Mouse (Mus musculus) neural tube, embryonic 15.5 days (tissue): ENCODE measurements around the gene Ptprz1. TPM values are rescaled to one million over a fixed set of nuclear protein-coding genes. Genes with fewer than 3 reads are reported as not detected.
A peak's percentile ranks its signal among the peaks of the same experiment; 100 is the strongest.

Experiments used
- ATAC-seq: fragments of 200-750 bp; cut with Nextera tagmentation; 2 replicates; pipeline ENCODE4 v1.8.0; 2017; ENCODE audit warnings: mild to moderate bottlenecking, moderate TSS enrichment, moderate library complexity; ENCODE audit not compliant: low FRiP score
- H3K27ac ChIP-seq: fragments of 300-500 bp; sonication (generic); replicated peaks from 2 replicates; pipeline ENCODE4 v1.5.1; 2015; ENCODE audit warnings: mild to moderate bottlenecking, inconsistent platforms
- H3K27me3 ChIP-seq: fragments of 300-500 bp; sonication (generic); replicated peaks from 2 replicates; pipeline ENCODE4 v1.6.1; 2015; ENCODE audit warnings: inconsistent platforms
- H3K36me3 ChIP-seq: fragments of 300-500 bp; sonication (generic); 2 replicates; pipeline ENCODE4 v1.6.1; 2015; ENCODE audit warnings: inconsistent platforms
- H3K4me1 ChIP-seq: fragments of 300-500 bp; sonication (generic); 2 replicates; pipeline ENCODE4 v1.6.1; 2015; ENCODE audit warnings: inconsistent platforms
- H3K4me2 ChIP-seq: fragments of 300-500 bp; sonication (generic); 2 replicates; pipeline ENCODE4 v1.6.1; 2015; ENCODE audit warnings: inconsistent platforms, mild to moderate bottlenecking, moderate library complexity
- H3K4me3 ChIP-seq: fragments of 300-500 bp; sonication (generic); replicated peaks from 2 replicates; pipeline ENCODE4 v1.5.1; 2015; ENCODE audit warnings: mild to moderate bottlenecking, inconsistent platforms
- H3K9ac ChIP-seq: fragments of 300-500 bp; sonication (generic); replicated peaks from 2 replicates; pipeline ENCODE4 v1.6.1; 2015; ENCODE audit warnings: mild to moderate bottlenecking, inconsistent platforms
- H3K9me3 ChIP-seq: fragments of 300-500 bp; sonication (generic); replicated peaks from 2 replicates; pipeline ENCODE4 v1.6.1; 2016; ENCODE audit warnings: inconsistent platforms
- WGBS: fragments of 180-500 bp; shearing (Covaris S2); methylation state at CpG from one replicate; pipeline ENCODE4 v1.1.7; 2015; ENCODE audit warnings: mixed read lengths; 5-methylcytosine and 5-hydroxymethylcytosine counted together
- polyA plus RNA-seq: library from polyadenylated mRNA; unstranded; fragments of >200 nt; fragmentation: Nextera tagmentation; extraction: Ambion mirVana; gene quantifications from 2 replicates; pipeline ENCODE4 v1.2.1, GENCODE M21; 2015

The Ptprz1 gene
- polyA plus RNA-seq, 1 experiment from 2014 or later = 47.4 TPM

DNA sequence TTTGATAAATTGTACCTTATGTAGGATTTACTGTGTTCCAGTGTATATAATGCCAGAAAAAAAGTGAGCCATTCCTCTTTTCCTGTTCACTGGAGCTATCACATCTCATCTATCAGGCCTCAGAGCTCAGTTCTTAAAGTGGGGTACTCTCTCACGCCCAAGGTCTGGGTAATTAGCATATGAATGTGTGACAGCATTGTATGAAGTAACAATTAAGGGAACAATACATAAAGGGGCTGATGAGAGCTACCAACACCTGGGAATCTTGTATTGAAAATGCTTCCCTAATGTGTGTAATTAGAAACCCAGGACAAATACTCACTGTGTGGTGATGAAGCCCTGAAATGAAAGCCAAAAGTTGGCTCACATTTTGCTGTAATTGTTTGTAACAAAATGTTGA lies 47.6 kb downstream of the Ptprz1 start:
- Histone ChIP-seq H3K4me3 (no peak overlapping the region), H3K27ac (0 out of 2 replicates have a peak overlapping the region, but pooled peaks have one; percentile 13), H3K9ac (no peak overlapping the region), H3K4me1 (no peaks in the 10 kb centered on the region), H3K27me3 (no peaks in the 10 kb centered on the region), H3K9me3 (no peaks in the 10 kb centered on the region), H3K4me2 (no peak overlapping the region), H3K36me3 (no peaks in the 10 kb centered on the region)
- no peak for ATAC-seq
- 18% methylated on average over 1 of the region's 1 CpGs for WGBS

DNA sequence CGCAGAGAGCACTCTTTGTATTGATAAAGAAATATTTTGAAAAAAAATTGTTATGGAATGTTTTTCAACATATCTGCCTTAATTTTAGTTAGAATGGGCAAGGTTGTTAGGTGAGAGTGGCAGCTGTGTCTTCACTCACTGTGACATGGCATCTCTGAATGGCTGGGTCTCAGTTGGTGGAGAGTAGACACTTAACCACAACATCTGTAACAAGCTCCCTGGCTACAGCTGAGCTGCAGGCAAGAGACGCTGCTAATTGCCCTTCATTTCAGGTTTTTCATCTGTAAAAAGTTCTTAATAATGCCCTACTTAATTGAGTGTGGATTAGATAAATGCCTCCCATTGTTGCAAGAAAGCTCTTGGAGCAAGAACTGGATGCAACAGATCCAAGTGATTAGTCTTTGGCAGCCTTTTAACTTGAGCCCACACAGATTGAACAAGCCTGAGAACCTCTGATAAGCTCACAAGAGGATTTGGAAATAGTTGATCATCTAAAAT lies 57.5 kb downstream of the Ptprz1 start:
- no peak for ATAC-seq
- Histone ChIP-seq H3K9me3 (no peaks in the 10 kb centered on the region), H3K4me1 (peaks cover 7% of the 10 kb centered on the region), H3K4me2 (no peak overlapping the region), H3K36me3 (no peaks in the 10 kb centered on the region), H3K4me3 (no peak overlapping the region), H3K27ac (no peak overlapping the region), H3K27me3 (no peaks in the 10 kb centered on the region), H3K9ac (no peak overlapping the region)
- 58% methylated on average over 2 of the region's 2 CpGs for WGBS

DNA sequence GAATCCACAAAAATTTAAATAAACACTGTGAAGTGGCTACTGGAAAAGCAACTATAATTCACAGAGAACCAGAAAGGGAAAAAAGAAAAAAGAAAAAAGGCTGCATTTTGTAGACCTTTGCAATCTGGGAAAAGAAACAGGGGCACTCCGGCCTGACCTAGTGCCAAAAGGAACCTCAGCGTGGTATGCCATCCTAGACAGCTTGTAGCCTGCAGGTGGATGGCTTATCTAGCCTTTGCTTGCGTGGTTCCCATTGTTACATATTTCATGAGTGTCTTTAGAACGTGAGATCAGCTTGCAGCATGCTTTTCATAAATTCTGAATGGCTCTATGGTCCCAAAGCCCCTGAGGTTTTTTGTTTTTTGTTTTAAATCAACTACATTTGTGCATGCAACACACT lies 61.8 kb downstream of the Ptprz1 start:
- Histone ChIP-seq H3K27me3 (no peaks in the 10 kb centered on the region), H3K4me1 (peaks cover 10% of the 10 kb centered on the region), H3K36me3 (no peaks in the 10 kb centered on the region), H3K9me3 (no peaks in the 10 kb centered on the region), H3K27ac (no peak overlapping the region), H3K9ac (no peak overlapping the region), H3K4me2 (no peak overlapping the region), H3K4me3 (no peak overlapping the region)
- 38% methylated on average over 4 of the region's 4 CpGs for WGBS
- no peak for ATAC-seq

DNA sequence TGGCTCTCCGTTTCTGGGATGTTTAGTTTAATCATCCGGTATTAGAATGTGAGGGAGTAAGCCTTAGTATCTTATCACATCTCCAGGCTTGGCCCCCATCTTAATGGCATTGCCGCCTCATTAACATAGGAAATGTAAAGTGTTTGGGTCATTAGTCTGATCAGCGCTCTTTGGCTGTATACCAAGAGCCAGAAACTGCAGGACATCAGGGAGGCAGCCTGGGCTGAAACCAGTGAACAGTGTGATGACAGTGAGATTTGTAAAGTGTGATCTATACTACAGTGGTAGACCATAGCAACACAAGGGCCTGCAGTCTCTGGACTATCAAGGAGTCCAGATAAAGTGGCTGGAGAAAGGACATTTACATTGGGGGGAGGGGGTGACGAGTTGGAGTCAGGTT lies 62.2 kb downstream of the Ptprz1 start:
- Histone ChIP-seq H3K9ac (no peak overlapping the region), H3K4me3 (no peak overlapping the region), H3K9me3 (no peaks in the 10 kb centered on the region), H3K4me2 (no peak overlapping the region), H3K4me1 (peaks cover 10% of the 10 kb centered on the region), H3K27me3 (no peaks in the 10 kb centered on the region), H3K27ac (no peak overlapping the region), H3K36me3 (no peaks in the 10 kb centered on the region)
- 32% methylated on average over 5 of the region's 5 CpGs for WGBS
- peak; percentile 63; the same call in 1 of the 2 replicates for ATAC-seq

DNA sequence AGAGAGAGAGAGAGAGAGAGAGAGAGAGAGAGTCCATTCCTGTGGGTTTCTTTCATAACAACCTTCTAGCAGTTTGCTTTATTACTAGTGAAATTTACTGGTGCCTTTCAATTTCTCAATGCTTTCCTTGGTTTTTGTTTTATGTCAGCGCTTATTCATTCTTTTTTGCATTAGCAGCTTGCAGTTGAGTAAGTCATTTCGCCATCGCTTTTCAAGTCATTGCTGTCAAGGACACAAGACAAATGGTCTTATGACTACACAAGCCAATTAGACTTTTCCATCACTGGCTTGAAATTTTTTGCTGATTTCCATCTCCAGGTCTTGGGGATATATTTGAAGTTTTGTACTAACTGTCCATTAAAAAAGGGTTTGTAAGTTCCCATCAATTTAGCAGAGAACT lies 68.9 kb downstream of the Ptprz1 start:
- Histone ChIP-seq H3K4me2 (no peak overlapping the region), H3K27me3 (no peaks in the 10 kb centered on the region), H3K27ac (no peak overlapping the region), H3K4me1 (no peaks in the 10 kb centered on the region), H3K9me3 (no peaks in the 10 kb centered on the region), H3K36me3 (no peaks in the 10 kb centered on the region), H3K9ac (no peak overlapping the region), H3K4me3 (no peak overlapping the region)
- WGBS = 85% methylated on average over 3 of the region's 3 CpGs
- no peak for ATAC-seq

DNA sequence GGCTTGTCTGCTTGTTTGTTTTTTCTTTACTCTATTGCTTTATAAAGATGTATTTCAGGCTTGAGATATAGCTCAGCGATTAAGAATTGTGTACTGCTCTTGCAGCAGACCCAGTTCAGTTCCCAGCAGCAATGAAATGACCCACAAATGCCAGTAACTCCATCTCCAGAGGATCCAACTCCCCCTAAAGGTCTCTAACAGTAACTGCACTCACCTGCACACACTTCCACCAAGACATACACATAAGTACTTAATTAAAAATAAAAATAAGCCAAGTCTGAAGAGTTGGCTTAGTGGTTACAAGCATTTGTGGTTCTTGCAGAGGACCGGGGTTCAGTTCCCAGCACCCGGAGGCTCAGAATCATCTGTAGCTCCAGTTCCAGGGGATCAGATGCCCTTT lies 88.1 kb downstream of the Ptprz1 start:
- no peak for ATAC-seq
- Histone ChIP-seq H3K9me3 (no peaks in the 10 kb centered on the region), H3K27me3 (no peaks in the 10 kb centered on the region), H3K4me2 (no peak overlapping the region), H3K36me3 (no peaks in the 10 kb centered on the region; the same call in 1 of the 2 replicates), H3K4me3 (no peak overlapping the region), H3K27ac (no peak overlapping the region), H3K9ac (no peak overlapping the region), H3K4me1 (no peaks in the 10 kb centered on the region)
- 91% methylated on average over 3 of the region's 3 CpGs for WGBS

DNA sequence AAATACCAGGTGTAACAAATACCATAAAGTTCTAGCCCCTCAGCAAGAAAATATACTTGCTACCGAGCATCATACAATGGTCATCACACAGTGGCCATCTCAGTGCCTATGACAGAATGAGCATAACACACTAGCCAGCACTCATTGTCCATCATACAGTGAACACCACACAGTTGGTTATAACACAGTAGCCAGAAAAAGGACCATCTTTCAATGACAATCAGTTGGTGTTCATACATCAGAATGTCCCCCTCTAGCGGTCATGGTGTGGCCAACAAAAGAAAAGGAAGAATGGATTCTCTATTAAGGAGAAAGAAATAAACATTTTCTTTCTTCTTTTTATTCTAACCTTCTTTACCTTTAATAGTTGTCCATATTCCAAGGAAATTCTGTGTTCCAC lies 92.8 kb downstream of the Ptprz1 start:
- no peaks in the 10 kb centered on the region for H3K27me3 ChIP-seq
- ATAC-seq = no peak
- H3K9ac ChIP-seq = no peak overlapping the region
- H3K4me1 ChIP-seq = no peaks in the 10 kb centered on the region
- H3K27ac ChIP-seq = no peak overlapping the region
- H3K36me3 ChIP-seq = no peaks in the 10 kb centered on the region; the same call in 1 of the 2 replicates
- H3K4me2 ChIP-seq = no peak overlapping the region
- H3K9me3 ChIP-seq = no peaks in the 10 kb centered on the region
- H3K4me3 ChIP-seq = no peak overlapping the region
- WGBS = 62% methylated on average over 2 of the region's 2 CpGs

DNA sequence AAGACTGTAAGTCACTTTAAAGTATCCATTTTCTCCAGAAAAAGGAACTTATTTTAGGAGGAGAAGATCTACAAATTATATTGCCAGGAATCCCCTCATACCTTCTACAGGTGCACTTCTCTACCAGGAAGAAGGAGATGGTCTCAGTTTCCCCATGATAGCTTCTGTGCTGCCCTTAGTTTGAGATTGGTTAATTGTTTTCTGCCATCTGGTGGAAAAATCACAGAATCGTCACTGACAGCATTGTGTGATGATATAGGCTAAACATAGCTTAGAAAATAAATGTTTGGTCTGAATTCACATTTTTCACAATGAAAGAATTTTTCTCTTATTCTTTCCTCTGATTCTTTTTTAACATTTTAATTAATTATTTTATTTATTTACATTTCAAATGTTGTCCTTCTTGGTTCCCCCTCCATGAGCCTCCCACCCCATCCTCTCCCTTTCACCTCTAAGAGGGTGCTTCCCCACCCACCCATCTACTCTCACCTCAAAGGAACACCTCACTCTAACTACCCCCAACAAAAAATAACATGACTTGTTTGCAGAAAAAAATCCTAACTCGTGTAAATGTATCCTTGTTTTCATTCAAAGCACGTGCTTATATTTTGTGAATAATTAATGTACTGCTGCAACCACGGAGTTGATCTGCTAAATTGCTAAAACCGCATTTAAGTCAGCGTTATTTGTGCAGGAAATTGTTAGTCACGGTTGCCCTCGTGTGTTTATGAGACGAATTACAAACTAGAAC lies 108.6 kb downstream of the Ptprz1 start:
- no peaks in the 10 kb centered on the region for H3K27me3 ChIP-seq
- ATAC-seq = peak; percentile 80
- WGBS = 4% methylated on average over 9 of the region's 9 CpGs
- no peak overlapping the region for H3K4me3 ChIP-seq
- H3K27ac ChIP-seq = no peak overlapping the region
- peak overlapping the region; percentile 51 for H3K4me2 ChIP-seq
- peaks cover 6% of the 10 kb centered on the region for H3K36me3 ChIP-seq
- no peak overlapping the region for H3K9ac ChIP-seq
- no peaks in the 10 kb centered on the region for H3K4me1 ChIP-seq
- H3K9me3 ChIP-seq = peaks cover 6% of the 10 kb centered on the region; the same call in 1 of the 2 replicates

DNA sequence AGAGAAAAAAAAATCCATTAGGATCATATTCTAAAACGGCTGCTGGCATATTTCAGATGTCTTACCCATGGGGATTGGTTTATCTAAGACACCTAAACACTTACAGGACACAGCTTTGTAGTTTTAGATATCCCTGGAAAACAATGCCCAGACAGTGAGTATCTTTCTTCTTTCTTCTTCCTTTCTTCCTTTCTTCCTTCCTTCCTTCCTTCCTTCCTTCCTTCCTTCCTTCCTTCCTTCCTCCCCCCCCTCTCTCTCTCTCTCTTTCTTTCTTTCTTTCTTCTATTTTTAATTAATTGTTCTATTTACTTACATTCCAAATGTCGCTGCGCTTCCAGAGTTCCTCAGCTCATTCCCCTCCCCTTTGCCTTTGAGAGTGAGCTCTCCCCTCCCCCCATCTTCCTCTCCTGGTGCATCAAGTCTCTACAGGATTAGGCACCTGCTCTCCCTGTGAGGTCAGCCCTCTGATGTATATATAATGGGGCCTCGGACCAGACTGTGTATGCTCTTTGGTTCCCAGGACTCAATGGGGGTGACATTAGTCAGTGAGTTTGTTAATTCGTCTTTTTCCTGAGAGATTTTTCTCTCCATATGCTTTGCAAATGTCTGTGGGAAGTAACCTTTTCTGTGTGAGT lies 109.3 kb downstream of the Ptprz1 start:
- WGBS = 9% methylated on average over 5 of the region's 5 CpGs
- H3K27me3 ChIP-seq = no peaks in the 10 kb centered on the region
- ATAC-seq = no peak
- peak overlapping the region; percentile 51 for H3K4me2 ChIP-seq
- no peak overlapping the region for H3K27ac ChIP-seq
- no peak overlapping the region for H3K4me3 ChIP-seq
- no peak overlapping the region for H3K9ac ChIP-seq
- peaks cover 6% of the 10 kb centered on the region for H3K36me3 ChIP-seq
- H3K4me1 ChIP-seq = no peaks in the 10 kb centered on the region
- peaks cover 6% of the 10 kb centered on the region; the same call in 1 of the 2 replicates for H3K9me3 ChIP-seq

DNA sequence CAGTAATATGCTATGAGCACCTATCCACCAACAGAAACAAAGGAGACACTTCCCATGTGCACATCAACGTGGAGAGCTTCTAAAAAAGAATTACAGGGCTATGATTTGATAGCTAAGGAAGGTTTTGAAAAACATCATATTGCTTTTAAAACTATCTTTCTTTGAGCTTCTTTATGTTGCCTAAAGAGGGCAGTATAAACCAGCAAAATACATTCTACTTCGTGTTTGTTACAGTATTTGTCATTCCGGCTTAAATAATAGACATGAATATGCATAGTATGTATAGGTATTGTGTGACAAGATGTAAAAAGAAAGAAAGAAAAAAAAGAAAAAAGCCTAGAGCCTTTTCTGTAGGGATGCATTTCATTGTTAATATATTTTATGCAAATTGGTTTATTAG lies 127.8 kb downstream of the Ptprz1 start:
- H3K36me3 ChIP-seq = peaks cover 6% of the 10 kb centered on the region
- H3K9me3 ChIP-seq = no peaks in the 10 kb centered on the region
- H3K27me3 ChIP-seq = no peaks in the 10 kb centered on the region
- H3K4me2 ChIP-seq = no peak overlapping the region
- H3K4me1 ChIP-seq = no peaks in the 10 kb centered on the region
- WGBS = 21% methylated on average over 3 of the region's 3 CpGs
- no peak overlapping the region for H3K27ac ChIP-seq
- ATAC-seq = no peak
- no peak overlapping the region for H3K9ac ChIP-seq
- no peak overlapping the region for H3K4me3 ChIP-seq

DNA sequence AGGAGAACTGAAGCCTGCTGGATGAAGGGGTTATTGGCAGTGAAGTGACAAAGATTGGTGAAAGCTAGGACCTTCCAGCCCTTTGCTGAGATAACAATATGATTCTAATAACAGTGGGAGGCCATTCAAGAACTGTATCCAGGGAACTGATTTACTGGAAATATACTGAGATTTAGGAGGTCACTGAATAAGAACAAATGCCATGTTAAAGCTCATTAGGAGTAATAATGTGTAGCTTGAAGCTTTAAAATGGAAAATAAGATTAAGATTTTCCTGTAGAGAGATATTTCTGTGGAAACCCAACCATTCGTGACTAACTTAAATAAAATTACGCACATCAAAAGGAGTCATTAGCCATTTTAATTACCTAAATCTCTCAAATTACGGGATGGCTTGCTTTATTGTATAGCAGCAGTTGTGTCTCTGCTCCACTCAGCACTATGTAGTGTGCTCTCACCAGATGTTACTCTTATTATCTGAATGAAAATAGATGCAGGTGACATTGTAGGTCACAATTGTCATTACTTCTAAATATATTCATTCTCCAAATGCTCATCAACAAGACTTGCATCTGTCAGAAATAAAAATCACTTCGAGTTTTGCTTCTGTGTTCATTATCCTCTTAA lies 139.8 kb downstream of the Ptprz1 start:
- Histone ChIP-seq H3K4me2 (no peak overlapping the region), H3K36me3 (peaks cover 7% of the 10 kb centered on the region; the same call in 1 of the 2 replicates), H3K4me3 (no peak overlapping the region), H3K9ac (no peak overlapping the region), H3K4me1 (no peaks in the 10 kb centered on the region), H3K27ac (no peak overlapping the region), H3K9me3 (no peaks in the 10 kb centered on the region), H3K27me3 (no peaks in the 10 kb centered on the region)
- WGBS = 46% methylated on average over 4 of the region's 4 CpGs
- ATAC-seq = peak; percentile 73

DNA sequence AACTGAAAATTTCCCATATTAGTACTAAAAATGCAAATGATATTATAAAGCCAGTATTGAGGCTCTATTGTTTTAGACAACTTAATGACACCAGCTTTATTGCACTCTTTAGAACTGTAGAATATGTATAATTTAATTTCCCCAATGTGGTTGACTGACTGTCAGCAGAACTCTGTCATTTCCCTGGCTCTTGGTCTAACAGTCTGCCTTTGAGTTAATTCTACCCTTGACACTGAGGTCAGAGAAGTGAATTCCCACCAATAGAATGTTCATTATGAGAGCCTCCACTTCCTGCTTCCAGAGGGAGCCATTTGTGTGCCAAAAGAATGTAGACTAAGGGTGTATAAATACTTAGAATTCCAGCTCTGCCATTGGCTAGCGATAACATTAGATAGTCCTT lies 152.9 kb downstream of the Ptprz1 start:
- ATAC-seq = no peak
- Histone ChIP-seq H3K27ac (no peak overlapping the region), H3K4me3 (no peak overlapping the region), H3K27me3 (no peaks in the 10 kb centered on the region), H3K9ac (no peak overlapping the region), H3K9me3 (no peaks in the 10 kb centered on the region), H3K4me2 (no peak overlapping the region), H3K4me1 (no peaks in the 10 kb centered on the region), H3K36me3 (peaks cover 7% of the 10 kb centered on the region; the same call in 1 of the 2 replicates)
- WGBS = 56% methylated on average over 1 of the region's 1 CpGs
